Mouse (Mus musculus) neural tube, embryonic 14.5 days (tissue): ENCODE measurements around the gene Ino80. TPM values are rescaled to one million over a fixed set of nuclear protein-coding genes. Genes with fewer than 3 reads are reported as not detected.
"Not testable (repeated sequence)": the region's sequence is repeated elsewhere in the genome, so short reads cannot be mapped to it uniquely, and the experiment has no call there.

ENCODE experiments used
- ATAC-seq: fragments of 200-750 bp; cut with Nextera tagmentation; 2 replicates; pipeline ENCODE4 v1.8.0; 2017; ENCODE audit warnings: low read depth, mild to moderate bottlenecking, moderate TSS enrichment, moderate library complexity
- H3K27ac ChIP-seq: fragments of 300-500 bp; sonication (generic); 2 replicates; pipeline ENCODE4 v1.5.1; 2014; ENCODE audit warnings: low read depth, mild to moderate bottlenecking, control low read depth, low read length, moderate library complexity, mixed read lengths
- H3K27me3 ChIP-seq: fragments of 300-500 bp; sonication (generic); 2 replicates; pipeline ENCODE4 v1.6.1; 2014; ENCODE audit warnings: low read length; ENCODE audit not compliant: control insufficient read depth, insufficient read depth
- H3K36me3 ChIP-seq: fragments of 300-500 bp; sonication (generic); 2 replicates; pipeline ENCODE4 v1.6.1; 2014; ENCODE audit warnings: low read length, mixed read lengths; ENCODE audit not compliant: control insufficient read depth, insufficient read depth
- H3K4me1 ChIP-seq: fragments of 300-500 bp; sonication (generic); 2 replicates; pipeline ENCODE4 v1.6.1; 2014; ENCODE audit warnings: low read length; ENCODE audit not compliant: control insufficient read depth, insufficient read depth
- H3K4me2 ChIP-seq: fragments of 300-500 bp; sonication (generic); 2 replicates; pipeline ENCODE4 v1.6.1; 2014; ENCODE audit warnings: mild to moderate bottlenecking, low read depth, low read length, control low read depth
- H3K4me3 ChIP-seq: fragments of 300-500 bp; sonication (generic); 2 replicates; pipeline ENCODE4 v1.5.1; 2014; ENCODE audit warnings: low read depth, low read length, control low read depth, mixed read lengths
- H3K9ac ChIP-seq: fragments of 300-500 bp; sonication (generic); replicated peaks from 2 replicates; pipeline ENCODE4 v1.6.1; 2014; ENCODE audit warnings: low read depth, mild to moderate bottlenecking, control low read depth, low read length, mixed read lengths
- H3K9me3 ChIP-seq: fragments of 300-500 bp; sonication (generic); 2 replicates; pipeline ENCODE4 v1.6.1; 2016; ENCODE audit warnings: low read length; ENCODE audit not compliant: control insufficient read depth
- WGBS: fragments of 180-500 bp; shearing (Covaris S2); extraction: QIAGEN DNeasy Blood & Tissue Kit; methylation state at CpG from one replicate; pipeline ENCODE4 v1.1.7; 2014; 5-methylcytosine and 5-hydroxymethylcytosine counted together
- polyA plus RNA-seq: library from polyadenylated mRNA; unstranded; fragments of >200 nt; fragmentation: Nextera tagmentation; extraction: Ambion mirVana; gene quantifications from 2 replicates; pipeline ENCODE4 v1.2.1, GENCODE M21; 2014

Gene Ino80
- 5.0 and 5.9 TPM in 2 replicates for polyA plus RNA-seq

- Histone ChIP-seq H3K36me3 (no peaks in the 10 kb centered on the region), H3K9ac (peak within 1 kb of the TSS; percentile 95), H3K27me3 (no peaks in the 10 kb centered on the region), H3K4me1 (peaks cover 12% of the 10 kb centered on the region; the same call in 1 of the 2 replicates), H3K4me2 (peak within 1 kb of the TSS; percentile 78), H3K9me3 (no peaks in the 10 kb centered on the region), H3K4me3 (peak within 1 kb of the TSS; percentile 92), H3K27ac (peak within 1 kb of the TSS; percentile 98)
- ATAC-seq = peak; percentile 96
- WGBS = 1% methylated on average over 60 of the region's 72 CpGs
Observed at GRCm38 (mm10) chr2:119477571-119478396, at the start of gene Ino80. TSS of gene Ino80 (minus strand) at chr2:119477687.

DNA sequence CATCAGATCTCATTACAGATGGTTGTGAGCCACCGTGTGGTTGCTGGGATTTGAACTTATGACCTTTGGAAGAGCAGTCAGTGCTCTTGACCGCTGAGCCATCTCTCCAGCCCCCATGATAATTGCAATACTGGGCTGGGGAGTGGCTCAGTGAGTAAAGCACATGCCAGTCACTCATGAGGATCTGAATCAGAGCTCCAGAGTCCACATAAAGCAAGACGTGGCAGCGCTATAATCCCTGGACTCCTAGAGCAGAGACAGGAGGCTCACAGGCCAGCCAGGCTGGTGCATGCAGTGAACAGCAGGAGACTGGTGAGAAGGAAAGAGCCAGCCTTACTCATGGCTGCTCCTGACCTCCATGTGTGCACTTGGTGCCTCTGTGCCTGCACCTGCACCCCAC, 47.9 kb upstream of the Ino80 start:
- no peaks in the 10 kb centered on the region for H3K9me3 ChIP-seq
- H3K27me3 ChIP-seq = no peaks in the 10 kb centered on the region
- H3K4me3 ChIP-seq = no peak overlapping the region
- H3K9ac ChIP-seq = no peak overlapping the region
- no peak overlapping the region for H3K27ac ChIP-seq
- no peak overlapping the region for H3K4me2 ChIP-seq
- ATAC-seq = no peak
- 48% methylated on average over 4 of the region's 4 CpGs for WGBS
- H3K36me3 ChIP-seq = no peaks in the 10 kb centered on the region
- no peaks in the 10 kb centered on the region for H3K4me1 ChIP-seq

- Histone ChIP-seq H3K9ac (no peak overlapping the region), H3K9me3 (no peaks in the 10 kb centered on the region), H3K4me1 (no peaks in the 10 kb centered on the region), H3K36me3 (no peaks in the 10 kb centered on the region), H3K4me2 (no peak overlapping the region), H3K27ac (no peak overlapping the region), H3K27me3 (no peaks in the 10 kb centered on the region), H3K4me3 (no peak overlapping the region)
- no peak for ATAC-seq
- 73% methylated on average over 4 of the region's 4 CpGs for WGBS
Observed at GRCm38 (mm10) chr2:119523836-119524235, 46.3 kb upstream of the Ino80 start.

DNA sequence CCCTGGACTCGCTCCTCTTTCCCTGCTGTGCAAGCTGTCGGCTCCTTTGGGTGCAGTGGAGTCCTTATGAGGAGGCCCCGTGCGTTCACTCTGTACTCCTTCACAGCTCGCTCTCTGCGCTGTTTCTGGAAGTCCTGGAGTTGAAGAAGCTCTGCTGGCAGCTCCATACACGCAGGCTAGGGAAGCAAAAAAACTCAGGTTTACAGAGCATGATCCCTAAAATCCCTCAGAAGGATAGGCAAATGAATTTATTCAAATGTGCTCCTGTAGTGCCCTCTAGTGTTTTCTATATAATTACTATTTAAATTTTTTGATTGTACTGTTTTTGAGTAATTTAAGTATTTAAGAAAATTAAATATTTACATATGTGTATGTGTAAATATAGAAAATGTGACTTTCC, 43.1 kb upstream of the Ino80 start:
- no peaks in the 10 kb centered on the region for H3K9me3 ChIP-seq
- H3K27me3 ChIP-seq = no peaks in the 10 kb centered on the region
- H3K9ac ChIP-seq = no peak overlapping the region
- H3K4me1 ChIP-seq = no peaks in the 10 kb centered on the region
- 72% methylated on average over 7 of the region's 7 CpGs for WGBS
- no peak for ATAC-seq
- no peak overlapping the region for H3K27ac ChIP-seq
- no peaks in the 10 kb centered on the region for H3K36me3 ChIP-seq
- no peak overlapping the region for H3K4me2 ChIP-seq
- no peak overlapping the region for H3K4me3 ChIP-seq

- no peaks in the 10 kb centered on the region for H3K36me3 ChIP-seq
- H3K4me3 ChIP-seq = no peak overlapping the region
- ATAC-seq = no peak
- no peak overlapping the region for H3K4me2 ChIP-seq
- H3K9me3 ChIP-seq = no peaks in the 10 kb centered on the region
- H3K27me3 ChIP-seq = no peaks in the 10 kb centered on the region
- H3K4me1 ChIP-seq = no peaks in the 10 kb centered on the region
- no peak overlapping the region for H3K27ac ChIP-seq
- 56% methylated on average over 5 of the region's 5 CpGs for WGBS
- no peak overlapping the region for H3K9ac ChIP-seq
Observed at GRCm38 (mm10) chr2:119516811-119517210, 39.3 kb upstream of the Ino80 start.

DNA sequence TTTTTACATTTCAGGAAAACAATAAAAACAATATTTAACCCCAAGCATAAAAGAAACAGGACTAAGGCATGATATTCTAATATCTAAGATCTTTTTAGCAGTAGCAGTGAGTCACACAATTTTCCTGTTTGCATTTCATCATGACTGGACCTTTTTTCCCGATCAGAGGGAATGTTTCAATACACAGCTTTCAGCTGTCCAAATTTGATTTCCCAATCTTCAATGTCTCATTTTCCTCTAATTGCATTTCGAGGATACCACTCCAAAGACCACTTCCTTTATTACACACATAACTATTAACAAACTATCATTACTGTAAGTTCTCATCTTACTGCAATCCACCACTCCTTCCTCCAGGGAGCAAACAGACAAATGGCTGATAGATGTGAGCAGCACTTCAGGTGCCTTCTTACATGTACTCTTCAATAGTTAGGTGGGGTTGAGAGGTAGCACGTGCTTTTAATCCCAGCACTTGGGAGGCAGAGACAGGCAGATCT, 36.6 kb upstream of the Ino80 start:
- no peaks in the 10 kb centered on the region for H3K9me3 ChIP-seq
- H3K27ac ChIP-seq = no peak overlapping the region
- H3K9ac ChIP-seq = no peak overlapping the region
- H3K4me1 ChIP-seq = no peaks in the 10 kb centered on the region
- no peaks in the 10 kb centered on the region for H3K36me3 ChIP-seq
- WGBS = 89% methylated on average over 3 of the region's 3 CpGs
- H3K27me3 ChIP-seq = no peaks in the 10 kb centered on the region
- no peak for ATAC-seq
- H3K4me2 ChIP-seq = no peak overlapping the region
- H3K4me3 ChIP-seq = no peak overlapping the region

DNA sequence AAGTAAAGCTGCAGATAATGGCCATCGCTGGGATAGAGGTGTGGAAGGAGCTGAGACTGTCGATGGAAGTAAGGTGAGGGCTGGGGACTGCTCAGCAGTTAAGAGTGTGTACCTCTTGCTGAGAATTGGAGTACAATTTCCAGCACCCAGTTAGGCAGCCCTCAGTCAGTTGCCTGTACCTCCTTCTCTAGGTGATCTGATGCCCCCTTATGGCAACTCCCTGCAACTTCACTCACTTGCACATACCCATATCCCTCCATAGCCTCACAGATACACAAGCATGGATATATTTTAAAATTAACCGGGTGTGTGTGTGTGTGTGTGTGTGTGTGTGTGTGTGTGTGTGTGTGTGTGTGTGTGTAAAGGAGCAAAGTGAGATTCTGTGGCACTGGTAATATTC, 34.8 kb upstream of the Ino80 start:
- Histone ChIP-seq H3K36me3 (no peaks in the 10 kb centered on the region), H3K9ac (no peak overlapping the region), H3K27ac (no peak overlapping the region), H3K4me3 (no peak overlapping the region), H3K27me3 (no peaks in the 10 kb centered on the region), H3K4me1 (no peaks in the 10 kb centered on the region), H3K4me2 (no peak overlapping the region), H3K9me3 (no peaks in the 10 kb centered on the region)
- 86% methylated on average over 3 of the region's 3 CpGs for WGBS
- ATAC-seq = no peak

DNA sequence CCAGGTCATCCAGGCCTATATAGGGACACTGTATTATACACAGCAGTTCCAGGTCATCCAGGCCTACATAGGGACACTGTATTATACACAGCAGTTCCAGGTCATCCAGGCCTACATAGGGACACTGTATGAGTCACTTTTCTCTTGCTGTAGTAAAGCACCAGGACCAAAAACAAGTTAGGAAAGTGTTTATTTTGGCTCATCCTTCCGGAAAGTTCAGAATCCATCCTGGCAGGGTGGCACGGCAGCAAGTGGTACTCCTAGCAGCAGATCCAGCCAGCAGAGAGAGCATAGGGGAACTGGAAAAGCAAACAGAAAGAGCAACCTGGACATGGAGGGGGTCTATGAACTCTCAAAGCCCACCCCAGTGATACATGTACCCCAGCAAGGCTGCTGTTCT, 33.4 kb upstream of the Ino80 start:
- H3K4me1 ChIP-seq = no peaks in the 10 kb centered on the region
- H3K9me3 ChIP-seq = no peaks in the 10 kb centered on the region
- no peak overlapping the region for H3K9ac ChIP-seq
- H3K27ac ChIP-seq = no peak overlapping the region
- ATAC-seq = no peak
- no peaks in the 10 kb centered on the region for H3K36me3 ChIP-seq
- H3K4me2 ChIP-seq = no peak overlapping the region
- H3K4me3 ChIP-seq = no peak overlapping the region
- H3K27me3 ChIP-seq = no peaks in the 10 kb centered on the region
- WGBS = 83% methylated on average over 2 of the region's 2 CpGs

- not testable (repeated sequence) for H3K9ac ChIP-seq, ATAC-seq, H3K27ac ChIP-seq, H3K27me3 ChIP-seq, H3K9me3 ChIP-seq, H3K36me3 ChIP-seq, H3K4me1 ChIP-seq, H3K4me3 ChIP-seq, H3K4me2 ChIP-seq
- 68% methylated on average over 7 of the region's 7 CpGs for WGBS
Observed at GRCm38 (mm10) chr2:119508518-119508917, 31.0 kb upstream of the Ino80 start.
